18 mouse cellular contexts compared by ENCODE assay signal in the genomic region with DNA sequence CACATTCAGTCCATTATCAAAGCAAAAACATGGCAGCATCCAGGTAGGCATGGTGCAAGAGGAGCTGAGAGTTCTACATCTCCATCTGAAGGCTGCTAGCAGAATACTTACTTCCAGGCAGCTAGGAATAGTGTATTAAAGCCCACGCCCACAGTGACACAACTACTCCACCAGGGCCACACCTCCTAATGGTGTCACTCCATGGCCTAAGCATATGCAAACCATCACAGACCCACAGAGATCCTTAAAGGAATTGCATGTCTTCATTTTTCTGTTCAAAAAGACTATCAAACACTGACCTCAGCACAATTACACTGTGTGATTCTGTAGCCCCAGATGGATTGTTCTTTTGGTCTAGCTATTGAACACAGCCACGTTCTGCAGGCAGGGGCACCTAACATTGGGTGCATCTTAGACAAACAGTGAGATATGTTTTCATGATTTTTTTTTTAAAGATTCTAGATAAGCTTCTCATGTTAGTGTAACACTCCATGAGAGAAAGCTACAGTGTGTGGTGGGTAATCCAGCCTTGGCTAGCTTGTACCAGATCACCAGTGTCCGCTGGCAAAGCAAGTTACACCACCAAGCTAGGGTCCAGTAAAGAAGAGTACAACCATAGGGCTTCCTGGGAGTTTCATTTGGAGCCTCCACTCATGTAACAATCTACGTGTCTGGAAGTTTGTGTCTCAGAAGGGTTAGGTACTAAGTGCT.
"Had no signal": no experiment of that assay in that cellular context is flagged by ENCODE, and none has a peak within 500 bp of the region (broad histone marks: within the 10 kb centered on the region; RNA-seq: fewer than 3 reads in every experiment).

No protein-coding gene starts in this region.

- H3K9me3 ChIP-seq: midbrain, embryonic 10.5 days; neural tube, embryonic 13.5 days; neural tube, embryonic 15.5 days had no signal

- DNase-seq: lung, adult 18-20 months; lung, embryonic 14.5 days; lung, postnatal 10 days; lung, postnatal 4 days; right cerebral cortex, adult 18-20 months; right cerebral cortex, postnatal 25 days; right cerebral cortex, postnatal 4 days; spleen, adult 18-20 months; thymus, adult 18-20 months; thymus, postnatal 14 days; thymus, postnatal 4 days had no signal

- ATAC-seq: midbrain, embryonic 16.5 days had no signal

- H3K4me1 ChIP-seq: midbrain, embryonic 10.5 days; midbrain, embryonic 12.5 days; neural tube, embryonic 13.5 days; neural tube, embryonic 15.5 days had no signal

- H3K27ac ChIP-seq: midbrain, embryonic 10.5 days; midbrain, embryonic 12.5 days; neural tube, embryonic 13.5 days; neural tube, embryonic 15.5 days had no signal

- H3K4me3 ChIP-seq: megakaryocyte, embryonic 14.5 days; midbrain, embryonic 10.5 days; midbrain, embryonic 12.5 days; myocyte; neural tube, embryonic 13.5 days; neural tube, embryonic 15.5 days had no signal

- H3K36me3 ChIP-seq: midbrain, embryonic 10.5 days; midbrain, embryonic 12.5 days; neural tube, embryonic 13.5 days; neural tube, embryonic 15.5 days had no signal

- H3K27me3 ChIP-seq: megakaryocyte, embryonic 14.5 days; midbrain, embryonic 12.5 days; neural tube, embryonic 13.5 days; neural tube, embryonic 15.5 days had no signal

- H3K9ac ChIP-seq: lung, embryonic 14.5 days; midbrain, embryonic 12.5 days; neural tube, embryonic 13.5 days; neural tube, embryonic 15.5 days had no signal

- H3K4me2 ChIP-seq: lung, embryonic 14.5 days; midbrain, embryonic 12.5 days; neural tube, embryonic 13.5 days; neural tube, embryonic 15.5 days had no signal
